Mouse (Mus musculus) stomach, postnatal 0 days (tissue): Measurements from ENCODE around the gene Bptf. TPM values are rescaled to one million over a fixed set of nuclear protein-coding genes. Genes with fewer than 3 reads are reported as not detected.
A peak's percentile ranks its signal among the peaks of the same experiment; 100 is the strongest.
"Not testable (repeated sequence)": the region's sequence is repeated elsewhere in the genome, so short reads cannot be mapped to it uniquely, and the experiment has no call there.

Experiments
- ATAC-seq: fragments of 200-750 bp; cut with Nextera tagmentation; 2 replicates; pipeline ENCODE4 v1.8.0; 2017; ENCODE audit not compliant: low FRiP score, low TSS enrichment
- DNase-seq: peaks from one replicate; pipeline ENCODE4 v3.0.0-alpha.2; 2016; ENCODE audit warnings: low spot score
- H3K27ac ChIP-seq: fragments of 300-500 bp; sonication (generic); replicated peaks from 2 replicates; pipeline ENCODE4 v1.5.1; 2014; ENCODE audit warnings: mild to moderate bottlenecking, control low read depth
- H3K27me3 ChIP-seq: fragments of 300-500 bp; sonication (generic); 2 replicates; pipeline ENCODE4 v1.6.1; 2014; ENCODE audit warnings: low read length; ENCODE audit not compliant: control insufficient read depth, insufficient read depth
- H3K36me3 ChIP-seq: fragments of 300-500 bp; sonication (generic); 2 replicates; pipeline ENCODE4 v1.6.1; 2014; ENCODE audit warnings: low read length, mixed read lengths; ENCODE audit not compliant: control insufficient read depth, insufficient read depth
- H3K4me1 ChIP-seq: fragments of 300-500 bp; sonication (generic); replicated peaks from 2 replicates; pipeline ENCODE4 v1.6.1; 2014; ENCODE audit warnings: antibody characterized with exemption; ENCODE audit not compliant: control insufficient read depth, insufficient read depth
- H3K4me2 ChIP-seq: fragments of 300-500 bp; sonication (generic); replicated peaks from 2 replicates; pipeline ENCODE4 v1.6.1; 2014; ENCODE audit warnings: low read depth, mild to moderate bottlenecking, control low read depth, moderate library complexity
- H3K4me3 ChIP-seq: fragments of 300-500 bp; sonication (generic); 2 replicates; pipeline ENCODE4 v1.5.1; 2014; ENCODE audit warnings: low read depth, low read length, control low read depth
- H3K9ac ChIP-seq: fragments of 300-500 bp; sonication (generic); 2 replicates; pipeline ENCODE4 v1.6.1; 2014; ENCODE audit warnings: mild to moderate bottlenecking, low read length, control low read depth, mixed read lengths
- H3K9me3 ChIP-seq: fragments of 300-500 bp; sonication (generic); 2 replicates; pipeline ENCODE4 v1.6.1; 2016; ENCODE audit warnings: low read length; ENCODE audit not compliant: control insufficient read depth
- CTCF ChIP-seq: IDR thresholded peaks from 2 replicates; pipeline ENCODE4 v1.5.1; 2016; ENCODE audit warnings: antibody characterized with exemption, low read depth, mild to moderate bottlenecking, moderate library complexity
- EP300 ChIP-seq: optimal IDR thresholded peaks from 2 replicates; pipeline ENCODE3; 2016; ENCODE audit warnings: antibody characterized with exemption
- WGBS: fragments of 180-500 bp; shearing (Covaris S2); extraction: QIAGEN DNeasy Blood & Tissue Kit; methylation state at CpG from one replicate; pipeline ENCODE4 v1.1.7; 2014; 5-methylcytosine and 5-hydroxymethylcytosine counted together
- polyA plus RNA-seq: library from polyadenylated mRNA; unstranded; fragments of >200 nt; fragmentation: Nextera tagmentation; extraction: Ambion mirVana; gene quantifications from 2 replicates; pipeline ENCODE4 v1.2.1, GENCODE M21; 2015

The Bptf gene
- polyA plus RNA-seq, 1 experiment from 2014 or later = 11.8 TPM

- peak overlapping the region; percentile 76 for H3K4me2 ChIP-seq
- 0 out of 2 replicates have a peak, but pooled peaks cover 2% of the 10 kb centered on the region for H3K36me3 ChIP-seq
- peak; percentile 40 for DNase-seq
- WGBS = under 1% methylated on average over 26 of the region's 26 CpGs
- H3K9me3 ChIP-seq = no peaks in the 10 kb centered on the region
- H3K27ac ChIP-seq = peak overlapping the region; percentile 91
- H3K4me3 ChIP-seq = peak overlapping the region; percentile 85
- no peak for ATAC-seq
- peak overlapping the region; percentile 85 for H3K9ac ChIP-seq
- H3K4me1 ChIP-seq = no peaks in the 10 kb centered on the region
- no peaks in the 10 kb centered on the region for H3K27me3 ChIP-seq
- TF ChIP-seq CTCF = no peak
- TF ChIP-seq EP300 = no peak
Observed at GRCm38 (mm10) chr11:106998651-106999150, 133.2 kb downstream of the Bptf start.

GRCm38 (mm10) chr11:106997976-106998375, 134.0 kb downstream of the Bptf start:
- no peaks in the 10 kb centered on the region for H3K9me3 ChIP-seq
- peak overlapping the region; percentile 85 for H3K4me3 ChIP-seq
- peak overlapping the region; percentile 91; the same call in 1 of the 2 replicates for H3K27ac ChIP-seq
- peak overlapping the region; percentile 76 for H3K4me2 ChIP-seq
- H3K4me1 ChIP-seq = no peaks in the 10 kb centered on the region
- 22% methylated on average over 5 of the region's 5 CpGs for WGBS
- TF ChIP-seq EP300 = no peak
- TF ChIP-seq CTCF = no peak
- H3K27me3 ChIP-seq = no peaks in the 10 kb centered on the region
- H3K9ac ChIP-seq = peak overlapping the region; percentile 85
- DNase-seq = no peak
- no peak for ATAC-seq
- 0 out of 2 replicates have a peak, but pooled peaks cover 2% of the 10 kb centered on the region for H3K36me3 ChIP-seq

DNA sequence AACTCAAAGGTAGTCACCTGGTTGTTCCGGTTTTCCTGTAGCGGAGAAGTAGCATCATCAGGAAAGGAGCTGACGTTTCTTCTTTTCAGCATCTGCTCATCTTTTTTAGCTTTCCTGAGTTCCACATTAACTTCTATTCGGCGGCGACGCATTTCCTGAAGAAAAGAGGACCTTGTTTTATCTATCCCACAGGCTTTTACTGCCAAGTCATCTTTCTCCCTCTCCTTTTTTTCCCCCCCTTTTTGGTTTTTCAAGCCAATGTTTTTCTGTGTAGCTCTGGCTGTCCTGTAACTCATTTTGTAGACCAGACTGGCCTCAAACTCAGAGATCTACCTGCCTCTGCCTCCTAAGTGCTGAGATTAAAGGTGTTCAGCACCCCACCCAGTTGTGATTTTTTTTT, 135.4 kb downstream of the Bptf start:
- ATAC-seq, H3K36me3 ChIP-seq, H3K4me1 ChIP-seq, H3K9ac ChIP-seq, H3K4me2 ChIP-seq, H3K27ac ChIP-seq, H3K27me3 ChIP-seq, H3K4me3 ChIP-seq, DNase-seq, H3K9me3 ChIP-seq: not testable (repeated sequence)
- 89% methylated on average over 7 of the region's 7 CpGs for WGBS

DNA sequence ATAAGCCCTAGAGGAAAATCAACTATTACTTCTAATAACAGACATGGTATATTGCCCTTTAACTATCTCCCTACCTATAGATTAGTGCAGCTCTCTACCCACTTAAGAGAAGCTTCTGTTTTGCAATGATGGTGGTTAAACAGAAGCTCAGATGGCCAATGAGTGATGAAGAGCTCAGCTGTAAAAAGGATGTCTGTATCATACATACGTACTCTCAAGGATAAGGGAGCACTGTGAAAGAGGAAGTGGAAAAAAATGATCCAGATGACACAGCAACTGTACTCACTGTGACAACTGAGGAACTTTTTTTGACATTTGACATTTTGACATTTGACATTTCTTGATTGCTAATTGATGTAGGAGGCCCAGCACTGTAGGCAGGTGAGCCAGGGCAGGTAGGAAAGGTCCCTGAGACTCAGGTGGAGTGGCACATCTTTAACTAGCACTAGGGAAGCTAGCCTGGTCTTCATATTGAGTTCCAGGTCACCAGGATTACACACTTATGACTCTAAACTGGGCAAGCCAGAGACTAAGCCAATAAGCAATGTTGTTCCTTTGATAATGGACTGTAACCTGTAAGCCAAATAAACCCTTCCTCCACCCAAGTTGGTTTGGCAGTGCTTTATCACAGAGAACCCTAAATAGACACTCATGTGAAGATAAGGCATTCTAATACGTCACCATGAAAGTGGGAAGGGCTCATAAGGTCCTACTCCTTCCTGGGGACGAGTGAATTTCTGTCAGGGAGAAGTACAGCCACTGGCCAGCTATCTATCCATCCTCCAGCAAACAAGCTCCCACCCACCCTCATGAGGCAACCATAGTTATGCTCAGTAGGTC, 137.5 kb downstream of the Bptf start:
- H3K27ac ChIP-seq = no peak overlapping the region; the same call in 1 of the 2 replicates
- TF ChIP-seq CTCF (no peak), EP300 (no peak)
- WGBS = 58% methylated on average over 3 of the region's 3 CpGs
- peaks cover 9% of the 10 kb centered on the region; the same call in 1 of the 2 replicates for H3K36me3 ChIP-seq
- ATAC-seq (peak; percentile 36), DNase-seq (no peak)
- H3K9ac ChIP-seq = no peak overlapping the region
- no peak overlapping the region for H3K4me3 ChIP-seq
- no peaks in the 10 kb centered on the region for H3K4me1 ChIP-seq
- no peak overlapping the region for H3K4me2 ChIP-seq
- no peaks in the 10 kb centered on the region for H3K27me3 ChIP-seq
- no peaks in the 10 kb centered on the region for H3K9me3 ChIP-seq

- H3K36me3 ChIP-seq = peaks cover 11% of the 10 kb centered on the region; the same call in 1 of the 2 replicates
- H3K9me3 ChIP-seq = no peaks in the 10 kb centered on the region
- no peak overlapping the region for H3K4me3 ChIP-seq
- TF ChIP-seq CTCF (no peak), EP300 (no peak)
- no peak overlapping the region for H3K4me2 ChIP-seq
- 83% methylated on average over 2 of the region's 2 CpGs for WGBS
- no peak for ATAC-seq
- H3K9ac ChIP-seq = no peak overlapping the region
- H3K4me1 ChIP-seq = no peaks in the 10 kb centered on the region
- H3K27me3 ChIP-seq = no peaks in the 10 kb centered on the region
- no peak overlapping the region for H3K27ac ChIP-seq
- DNase-seq = no peak
Observed at GRCm38 (mm10) chr11:106987384-106987783, 144.5 kb downstream of the Bptf start.

DNA sequence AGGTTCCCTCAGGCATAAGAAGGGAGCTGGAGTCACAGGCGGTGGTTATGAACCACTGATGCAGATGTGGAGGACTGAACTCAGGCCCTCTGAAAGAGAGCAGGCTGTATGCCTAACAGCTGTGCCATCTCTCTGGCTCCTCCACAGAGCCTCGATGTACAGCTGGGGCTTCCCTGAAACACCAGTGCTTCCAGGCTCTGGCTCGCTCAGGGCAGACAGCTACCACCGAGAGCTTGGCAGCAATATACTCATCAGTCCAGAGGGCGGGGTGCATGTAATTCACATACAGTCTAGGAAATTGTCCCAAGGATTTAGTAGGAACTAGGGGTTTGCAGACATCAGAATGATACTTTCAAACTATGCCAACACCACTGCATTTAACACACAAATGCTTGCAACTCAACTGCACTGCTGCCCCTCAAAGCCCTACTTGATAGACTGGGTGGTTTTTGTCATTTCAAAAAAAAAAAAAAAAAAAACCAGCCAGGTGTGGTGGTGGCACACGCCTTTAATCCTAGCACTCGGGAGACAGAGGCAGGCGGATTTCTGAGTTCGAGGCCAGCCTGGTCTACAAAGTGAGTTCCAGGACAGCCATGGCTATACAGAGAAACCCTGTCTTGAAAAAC, 145.8 kb downstream of the Bptf start:
- not testable (repeated sequence) for H3K9me3 ChIP-seq, ATAC-seq, H3K4me2 ChIP-seq, H3K27me3 ChIP-seq, H3K9ac ChIP-seq, H3K36me3 ChIP-seq, H3K4me3 ChIP-seq, DNase-seq, H3K27ac ChIP-seq, H3K4me1 ChIP-seq
- 69% methylated on average over 8 of the region's 9 CpGs for WGBS

Other genes starting within 250 kb of the Bptf start
- 6.9 and 7.1 TPM in 2 replicates for gene Smurf2, start 211.4 kb downstream of the Bptf start, polyA plus RNA-seq
- gene Kpna2, start 132.6 kb downstream of the Bptf start, polyA plus RNA-seq = 146 and 158 TPM in 2 replicates
- 6.3 and 6.8 TPM in 2 replicates for gene 1810010H24Rik, start 106.4 kb downstream of the Bptf start, polyA plus RNA-seq
- 17.5 and 18.7 TPM in 2 replicates for gene Nol11, start 57.3 kb upstream of the Bptf start, polyA plus RNA-seq